Mouse (Mus musculus) brown adipose tissue, adult 24 weeks (tissue): Measurements from ENCODE around the gene Dclk1. TPM values are rescaled to one million over a fixed set of nuclear protein-coding genes. Genes with fewer than 3 reads are reported as not detected.

Source experiments
- H3K27ac ChIP-seq: fragments of 200-500 bp; replicated peaks from 2 replicates; pipeline ENCODE4 v1.5.1; 2012; ENCODE audit warnings: low read depth, mild to moderate bottlenecking, low read length
- H3K4me1 ChIP-seq: fragments of 200-500 bp; 2 replicates; pipeline ENCODE4 v1.6.1; 2012; ENCODE audit warnings: low read length, mixed read lengths; ENCODE audit not compliant: control insufficient read depth, insufficient read depth, insufficient read length
- H3K4me3 ChIP-seq: fragments of 200-500 bp; 2 replicates; pipeline ENCODE4 v1.5.1; 2012; ENCODE audit warnings: low read depth, mild to moderate bottlenecking, low read length, moderate library complexity; ENCODE audit not compliant: insufficient read depth
- polyA plus RNA-seq: library from polyadenylated mRNA; stranded (reverse); fragments of >200 nt; gene quantifications from 2 replicates; pipeline ENCODE4 v1.2.4, GENCODE M21; 2012; ENCODE audit not compliant: missing spikeins, insufficient read depth, insufficient read length

The Dclk1 gene
- polyA plus RNA-seq, 1 experiment: 2.6 TPM

GRCm38 (mm10) chr3:55587972-55588946 is 346.1 kb downstream of the Dclk1 start:
- Histone ChIP-seq H3K4me1 (peaks cover 2% of the 10 kb centered on the region; the same call in 1 of the 2 replicates), H3K4me3 (no peak overlapping the region), H3K27ac (no peak overlapping the region)

Other genes starting within 250 kb of the Dclk1 start
- gene Ccna1, start 186.9 kb upstream of the Dclk1 start, polyA plus RNA-seq: not detected in 2 replicates
- gene Spg20, start 130.3 kb upstream of the Dclk1 start, polyA plus RNA-seq: 17.8 and 19.9 TPM in 2 replicates
- gene Ccdc169, start 105.0 kb upstream of the Dclk1 start, polyA plus RNA-seq: not detected in 2 replicates
- not detected in 2 replicates for gene Sohlh2, start 60.3 kb upstream of the Dclk1 start, polyA plus RNA-seq
- not detected in 2 replicates for gene Gm21954, start 229.8 kb downstream of the Dclk1 start, polyA plus RNA-seq